Mouse (Mus musculus): Measurements from ENCODE around the gene Bptf. TPM values are rescaled to one million over a fixed set of nuclear protein-coding genes. Genes with fewer than 3 reads are reported as not detected.
"Not testable (repeated sequence)": the region's sequence is repeated elsewhere in the genome, so short reads cannot be mapped to it uniquely, and the experiment has no call there.

Gene Bptf
- 10 to 100 TPM; 62.7 to 68.0 TPM for total RNA-seq (2021)
- long read RNA-seq, experiment 1, partial matches to known transcripts, result 1 of 10 reads
- long read RNA-seq, experiment 1, other reads (novel, unspliced or antisense), result 9 of 10 reads
- long read RNA-seq, experiment 2, partial matches to known transcripts, result 4 of 18 reads
- long read RNA-seq, experiment 2, other reads (novel, unspliced or antisense), result 13 of 18 reads

DNA sequence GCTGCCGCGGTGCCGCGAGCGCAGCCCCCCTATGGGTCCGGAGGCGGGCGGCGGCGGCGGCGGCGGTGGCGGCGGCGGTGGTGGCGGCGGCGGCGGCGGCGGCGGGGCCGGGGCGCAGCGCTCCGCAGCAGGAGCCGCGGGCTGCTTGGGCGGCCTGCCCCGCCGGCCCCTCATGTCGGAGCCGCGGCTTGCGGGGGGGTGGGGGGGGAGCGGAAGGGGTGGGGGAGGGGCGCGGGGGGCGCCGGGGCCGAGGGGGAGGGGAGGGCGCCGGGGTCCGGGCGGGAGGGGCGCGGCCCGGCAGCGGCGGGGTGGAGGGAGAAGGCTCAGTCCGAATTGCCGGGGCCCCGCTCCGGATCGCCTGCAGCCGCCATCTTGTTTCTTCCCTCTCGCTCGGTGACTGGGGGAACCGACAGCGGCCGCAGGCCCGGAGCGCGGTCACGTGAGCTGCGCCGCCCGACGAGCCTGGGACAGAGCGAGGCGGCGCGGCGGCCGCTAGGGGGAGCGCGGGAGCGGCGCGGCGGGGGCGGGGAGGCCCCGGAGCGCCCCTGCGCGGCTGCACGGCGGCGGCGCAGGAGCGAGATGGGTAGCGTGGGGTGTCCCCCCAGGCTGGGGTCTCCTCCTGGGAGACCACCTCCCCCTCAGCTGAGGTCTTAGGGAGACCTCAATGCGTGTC, at the start of gene Bptf:
Gene Bptf, minus strand, starts transcription at position 379 of the 673 bp plus-strand sequence.
- peak; percentile 85 to 91 for DNase-seq (ENCODE audit: low spot score in 2 of 2)

DNA sequence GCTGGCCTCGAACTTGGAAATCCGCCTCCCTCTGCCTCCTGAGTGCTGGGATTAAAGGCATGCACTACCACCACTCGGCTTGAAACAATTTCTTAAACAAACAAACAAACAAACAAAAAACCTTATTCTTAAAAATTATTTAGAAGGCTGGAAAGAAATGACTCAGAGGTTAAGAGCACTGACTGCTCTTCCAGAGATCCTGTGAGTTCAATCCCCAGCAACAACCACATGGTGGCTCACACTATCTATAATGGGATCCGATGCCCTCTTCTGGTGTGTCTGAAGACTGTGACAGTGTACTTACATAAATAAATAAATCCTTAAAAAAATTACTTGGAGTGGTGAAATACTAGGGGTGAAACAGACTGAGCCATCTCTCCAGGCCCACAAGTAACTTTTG, 29.3 kb upstream of the Bptf start:
- no peak for DNase-seq (ENCODE audit: low spot score in 2 of 2)

DNA sequence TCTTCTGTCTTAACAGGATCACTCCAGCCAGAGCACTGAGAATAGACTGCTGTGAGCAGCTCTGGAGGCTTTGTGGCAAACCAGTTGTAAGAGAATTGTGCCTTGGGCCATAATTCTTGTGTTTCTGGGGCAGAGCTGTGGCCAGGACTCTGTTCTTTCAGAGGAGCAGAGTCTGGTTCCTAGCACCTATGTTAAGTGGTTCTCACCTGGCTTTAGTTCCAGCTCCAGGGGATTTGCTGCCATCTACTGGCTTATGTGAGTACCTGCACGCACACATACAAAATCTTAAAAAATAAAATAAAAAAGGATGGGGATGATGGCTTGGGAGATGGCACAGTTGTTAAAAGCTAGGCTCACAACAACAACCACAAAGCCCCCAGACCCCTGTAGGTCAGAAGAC, 27.1 kb upstream of the Bptf start:
- no peak for DNase-seq (ENCODE audit: low spot score in 2 of 2)

DNA sequence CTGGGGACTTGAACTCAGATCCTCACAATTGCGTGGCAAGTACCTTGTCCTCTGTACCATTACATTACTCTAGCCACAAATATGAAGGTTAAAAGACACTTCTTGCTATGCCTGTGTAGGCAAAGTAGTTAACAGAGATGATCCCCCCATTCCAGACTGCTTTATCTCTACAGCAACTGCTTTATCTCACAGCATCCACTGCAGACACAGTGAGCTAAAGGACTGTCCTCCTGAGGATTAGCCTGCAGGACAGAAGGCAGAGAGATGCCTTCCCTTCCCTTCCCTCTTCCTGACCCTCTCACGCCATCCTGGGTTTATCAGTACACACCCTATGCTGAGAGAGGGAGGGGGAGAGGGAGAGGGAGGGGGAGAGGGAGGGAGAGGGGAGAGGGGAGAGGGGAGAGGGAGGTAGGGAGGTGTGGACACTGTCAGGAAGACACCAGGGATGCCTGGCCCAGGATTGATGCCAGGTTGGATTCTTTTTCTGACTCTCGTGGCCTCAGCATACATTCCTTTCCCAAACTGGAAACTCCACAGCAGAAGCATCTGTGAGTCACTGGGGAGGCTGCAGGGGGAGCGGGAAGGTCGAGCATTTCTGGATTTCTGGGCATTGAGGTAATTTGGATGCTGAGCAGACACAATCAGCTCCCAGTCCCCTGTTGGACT, 25.2 kb upstream of the Bptf start:
- DNase-seq (ENCODE audit: low spot score in 2 of 2), result no peak

DNA sequence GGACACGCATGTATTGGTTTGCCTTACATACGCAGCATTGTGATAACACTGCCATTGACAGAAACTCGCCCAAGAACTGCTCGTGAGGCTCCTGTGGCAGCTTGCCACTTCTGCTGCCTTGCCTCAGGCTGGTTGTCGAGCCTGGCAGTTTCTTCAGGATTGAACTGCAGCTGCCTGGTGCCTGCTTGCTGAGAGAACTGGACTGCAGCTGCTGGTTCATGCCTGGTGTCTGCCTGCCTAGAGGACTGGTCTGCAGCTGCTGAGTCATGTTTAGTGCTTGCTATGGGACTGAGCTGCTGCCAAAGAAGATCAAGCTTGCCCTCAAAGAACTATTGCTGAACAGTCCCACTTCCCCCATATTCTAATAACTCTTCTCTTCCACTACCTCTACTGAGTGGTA, 23.4 kb upstream of the Bptf start:
- no peak for DNase-seq (ENCODE audit: low spot score in 2 of 2)

DNA sequence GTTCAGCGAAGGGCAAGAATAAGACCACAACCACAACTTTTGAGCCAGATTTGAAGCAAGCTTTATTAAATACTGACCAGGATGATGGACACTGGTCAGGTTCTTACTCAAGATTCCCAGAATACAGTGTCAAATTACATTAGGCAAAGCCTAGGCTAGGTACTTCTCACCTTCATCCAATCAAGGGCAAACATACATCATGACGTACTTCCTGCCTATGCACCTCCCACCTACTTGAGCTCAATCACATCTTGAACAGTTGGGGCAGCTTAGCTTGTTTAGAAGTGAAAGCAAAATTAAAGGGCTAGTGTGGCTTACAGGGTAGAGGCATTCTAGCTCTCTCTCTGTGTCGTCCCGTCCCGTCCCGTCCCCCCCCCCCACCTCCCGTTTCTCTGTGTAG, 22.5 kb upstream of the Bptf start:
- no peak for DNase-seq (ENCODE audit: low spot score in 2 of 2)

DNA sequence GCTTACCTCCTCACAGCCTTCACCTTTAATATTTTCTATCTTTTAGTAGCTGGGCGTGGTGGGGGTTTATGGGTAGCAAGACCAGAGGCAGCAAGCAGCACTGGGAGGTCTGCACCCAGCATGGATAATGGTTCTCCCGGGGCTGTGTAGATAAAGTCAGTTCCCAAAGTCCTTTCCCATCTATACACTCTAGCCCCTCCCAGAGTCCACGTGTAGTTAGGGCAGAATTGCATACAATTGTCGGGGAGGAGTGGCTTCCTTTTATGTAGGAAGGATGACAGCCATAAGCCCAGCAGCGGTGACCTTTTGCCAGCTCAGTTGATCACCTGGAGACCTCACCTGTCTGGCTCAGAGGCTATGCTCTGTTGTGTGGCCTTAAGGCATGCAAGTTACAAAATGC, 21.7 kb upstream of the Bptf start:
- DNase-seq (ENCODE audit: low spot score in 2 of 2), result no peak

DNA sequence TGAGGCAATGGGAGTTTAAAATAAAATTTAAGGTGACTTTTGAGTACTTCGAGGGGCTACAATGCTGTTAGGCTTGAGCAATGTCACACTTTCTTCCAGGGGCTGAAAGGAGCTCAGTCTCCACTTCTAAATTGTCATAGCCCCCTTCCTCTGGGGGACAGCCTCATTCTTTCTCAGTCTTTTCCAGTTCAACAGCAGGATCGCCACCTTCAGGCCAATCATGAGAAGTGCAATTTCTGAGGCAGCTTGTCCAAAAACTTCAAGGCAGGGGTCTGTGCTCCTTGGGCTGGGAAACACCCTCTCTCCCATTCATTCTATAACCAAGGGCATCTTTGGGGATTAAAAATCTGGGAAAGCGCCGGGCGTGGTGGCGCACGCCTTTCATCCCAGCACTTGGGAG, 19.9 kb upstream of the Bptf start:
- DNase-seq (ENCODE audit: low spot score in 2 of 2), result no peak

DNA sequence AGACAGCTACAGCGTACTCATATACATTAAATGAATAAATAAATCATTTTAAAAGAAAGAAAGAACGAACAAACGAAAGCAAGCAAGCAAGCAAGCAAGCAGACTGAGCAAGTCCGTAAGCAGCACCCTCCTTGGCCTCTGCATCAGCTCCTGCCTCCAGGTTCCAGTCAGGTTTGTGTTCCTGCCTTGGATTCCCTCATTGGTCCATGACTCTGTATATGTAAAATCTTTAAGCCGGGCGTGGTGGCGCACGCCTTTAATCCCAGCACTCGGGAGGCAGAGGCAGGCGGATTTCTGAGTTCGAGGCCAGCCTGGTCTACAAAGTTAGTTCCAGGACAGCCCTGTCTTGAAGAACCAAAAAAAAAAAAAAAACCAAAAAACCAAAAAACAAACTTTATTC, 12.0 kb upstream of the Bptf start:
- not testable (repeated sequence) for DNase-seq (ENCODE audit: low spot score in 2 of 2)

DNA sequence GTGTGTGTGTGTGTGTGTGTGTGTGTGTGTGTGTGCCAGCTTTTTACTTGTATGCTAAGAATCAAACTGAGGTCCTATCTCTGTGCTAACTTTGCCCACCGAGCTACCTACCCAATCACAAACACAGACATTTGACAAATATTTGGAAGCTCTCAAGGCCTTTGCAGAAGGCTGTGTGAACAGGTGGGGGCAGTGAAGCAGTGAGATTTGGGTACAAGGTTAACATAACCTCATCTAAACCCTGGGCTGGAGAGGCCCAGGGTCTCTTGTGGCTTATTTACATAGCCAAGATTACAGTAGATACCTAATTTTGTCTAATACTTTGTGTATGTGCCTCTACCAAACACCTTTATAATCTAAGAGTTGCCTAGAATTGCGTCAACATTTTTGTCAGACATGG, 10.5 kb upstream of the Bptf start:
- DNase-seq (ENCODE audit: low spot score in 2 of 2), result no peak

DNA sequence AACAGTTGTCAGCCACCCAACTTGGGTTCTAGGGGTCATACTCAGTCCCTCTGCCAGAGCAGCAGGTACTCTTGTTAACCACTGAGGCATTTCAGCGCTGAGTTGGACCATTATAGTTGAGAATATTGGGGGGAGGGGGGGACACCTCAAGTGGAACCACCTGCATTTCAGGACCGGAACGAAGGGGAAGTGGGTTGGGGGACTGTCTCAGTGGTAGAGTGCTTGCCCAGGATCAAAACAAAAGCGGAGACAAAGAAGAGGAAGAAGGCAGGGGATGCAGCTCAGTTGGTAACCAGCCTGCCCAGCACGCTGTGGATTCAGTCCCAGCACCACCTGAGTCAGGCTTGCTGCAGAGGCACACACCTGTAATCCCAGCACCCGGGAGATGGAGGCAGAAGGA, 8.8 kb upstream of the Bptf start:
- no peak for DNase-seq (ENCODE audit: low spot score in 2 of 2)

DNA sequence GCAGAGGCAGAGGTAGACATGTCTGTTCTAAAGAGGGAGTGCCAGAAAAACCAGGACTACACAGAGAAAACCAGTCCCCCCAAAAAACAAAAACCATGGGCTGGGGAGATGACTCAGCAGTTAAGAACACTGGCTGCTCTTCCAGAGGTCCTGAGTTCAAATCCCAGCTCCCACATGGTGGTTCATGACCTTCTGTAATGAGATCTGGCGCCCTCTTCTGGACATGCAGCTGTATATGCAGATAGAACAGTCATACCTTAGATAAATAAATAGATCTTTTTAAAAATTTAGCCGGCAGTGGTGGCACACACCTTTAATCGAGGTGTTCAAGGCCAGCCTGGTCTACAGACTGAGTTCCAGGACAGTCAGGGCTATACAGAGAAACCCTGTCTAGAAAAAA, 6.7 kb upstream of the Bptf start:
- no peak for DNase-seq (ENCODE audit: low spot score in 2 of 2)

DNA sequence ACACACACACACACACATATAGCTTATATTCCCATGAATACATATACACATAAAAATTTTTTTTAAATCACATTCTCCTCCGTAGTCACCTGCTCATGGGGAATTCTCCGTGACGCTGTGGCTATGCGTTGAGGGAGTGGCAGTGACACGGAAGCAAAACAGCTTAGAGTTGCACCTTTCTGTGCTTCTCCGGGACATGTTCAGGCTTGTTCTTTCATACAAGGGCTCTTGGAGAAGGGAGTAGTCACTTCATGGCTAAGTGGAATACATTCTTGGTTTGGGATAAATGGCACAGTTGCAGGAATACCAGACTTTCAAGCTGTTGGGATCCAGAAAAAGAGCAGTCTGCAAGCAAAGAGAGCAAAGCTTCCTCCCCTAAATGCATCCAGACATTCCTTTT, 5.7 kb upstream of the Bptf start:
- DNase-seq (ENCODE audit: low spot score in 2 of 2), result no peak

DNA sequence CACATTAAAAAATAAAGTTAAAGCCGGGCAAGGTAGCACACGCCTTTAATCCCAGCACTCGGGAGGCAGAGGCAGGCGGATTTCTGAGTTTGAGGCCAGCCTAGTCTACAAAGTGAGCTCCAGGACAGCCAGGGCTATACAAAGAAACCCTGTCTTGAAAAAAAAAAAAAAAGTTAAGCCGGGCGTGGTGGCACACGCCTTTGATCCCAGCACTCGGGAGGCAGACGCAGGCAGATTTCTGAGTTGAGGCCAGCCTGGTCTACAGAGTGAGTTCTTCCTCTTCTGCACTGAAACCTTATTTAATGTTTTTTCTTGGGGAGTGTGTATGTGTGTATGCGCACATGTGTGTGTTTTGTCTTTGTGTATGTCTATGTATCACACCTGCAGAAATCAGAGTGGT, 4.5 kb upstream of the Bptf start:
- not testable (repeated sequence) for DNase-seq (ENCODE audit: low spot score in 2 of 2)

DNA sequence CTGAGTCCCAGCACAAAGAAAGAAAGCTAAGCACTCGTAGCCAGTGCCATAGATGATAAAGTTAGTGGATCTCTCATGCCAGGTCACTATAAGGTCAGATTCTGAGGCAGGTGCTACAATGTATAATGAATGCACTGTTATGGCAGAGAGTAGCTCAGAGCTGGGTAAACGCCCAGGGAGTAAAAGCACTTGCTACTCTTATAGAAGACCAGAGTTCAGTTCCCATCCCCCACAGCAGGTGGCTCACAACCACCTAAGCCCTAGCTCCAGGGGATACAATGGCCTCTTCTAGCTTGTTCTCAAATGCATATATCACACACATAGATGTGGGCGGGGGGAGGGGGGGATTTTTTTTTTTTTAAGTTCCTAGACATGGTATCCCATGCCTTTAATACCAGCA, 3.8 kb upstream of the Bptf start:
- DNase-seq (ENCODE audit: low spot score in 2 of 2), result no peak

DNA sequence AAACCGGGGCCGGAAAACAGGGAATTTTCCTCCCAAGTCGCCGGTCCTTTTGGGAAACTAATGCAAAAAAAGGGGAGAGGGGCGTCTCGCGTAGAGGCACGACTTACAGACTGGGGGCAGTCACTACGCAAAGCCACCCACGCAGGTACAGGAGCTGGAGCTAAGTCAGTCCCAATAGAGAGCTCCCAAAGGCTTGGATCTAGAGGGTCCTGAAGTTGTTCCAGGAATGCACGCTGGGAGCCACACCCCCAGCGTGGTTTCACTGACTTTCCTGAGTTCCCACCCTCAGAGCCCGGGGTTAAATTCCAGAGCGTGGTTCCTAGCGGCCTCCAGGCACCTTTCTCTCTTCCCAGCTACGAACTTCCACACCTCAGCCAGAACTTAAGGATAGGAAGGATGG, 499 bp upstream of the Bptf start:
- DNase-seq (ENCODE audit: low spot score in 2 of 2), result no peak

DNA sequence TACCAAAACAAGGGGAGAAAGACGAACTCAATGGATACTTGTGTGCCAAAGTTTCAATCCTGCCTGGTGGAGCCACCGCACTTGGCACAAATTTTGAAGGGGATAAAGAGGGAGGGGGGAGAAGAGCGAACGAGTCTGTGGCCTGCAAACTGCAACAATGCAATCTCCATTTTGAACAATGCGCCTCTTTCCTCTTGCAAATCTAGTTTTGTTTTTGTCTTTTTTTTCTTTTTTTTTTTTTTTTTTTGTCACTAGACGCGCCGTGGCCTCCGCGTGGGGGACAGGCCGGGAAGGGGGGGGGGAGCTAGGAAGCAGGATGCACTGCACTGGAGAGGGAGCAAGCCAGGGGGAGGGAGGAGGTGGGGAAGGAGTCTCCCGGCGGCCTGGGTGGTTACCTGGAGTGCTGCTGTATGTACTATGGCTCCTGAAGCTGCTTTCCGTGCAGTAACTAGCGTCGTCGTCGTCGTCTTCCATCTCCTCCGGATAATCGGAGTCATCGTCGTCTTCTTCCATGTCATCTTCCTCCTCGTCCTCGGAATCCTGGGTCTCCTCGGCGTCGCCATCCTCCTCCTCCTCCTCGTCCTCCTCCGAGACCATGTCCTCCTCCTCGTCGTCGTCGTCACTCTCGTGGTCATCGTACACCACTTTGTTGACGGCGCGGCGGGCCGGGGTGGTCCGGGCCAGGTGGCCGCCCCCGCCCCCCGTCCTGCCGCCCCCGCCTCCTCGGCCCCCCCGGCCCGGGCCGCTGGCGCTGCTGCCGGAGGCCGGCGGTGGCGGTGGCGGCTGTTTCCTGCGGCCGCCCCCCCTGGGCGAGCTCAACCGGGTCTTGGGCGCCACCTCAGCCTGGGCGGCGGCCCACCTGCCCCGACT, 813 bp downstream of the Bptf start:
- peak; percentile 52 to 62 for DNase-seq (ENCODE audit: low spot score in 2 of 2)

DNA sequence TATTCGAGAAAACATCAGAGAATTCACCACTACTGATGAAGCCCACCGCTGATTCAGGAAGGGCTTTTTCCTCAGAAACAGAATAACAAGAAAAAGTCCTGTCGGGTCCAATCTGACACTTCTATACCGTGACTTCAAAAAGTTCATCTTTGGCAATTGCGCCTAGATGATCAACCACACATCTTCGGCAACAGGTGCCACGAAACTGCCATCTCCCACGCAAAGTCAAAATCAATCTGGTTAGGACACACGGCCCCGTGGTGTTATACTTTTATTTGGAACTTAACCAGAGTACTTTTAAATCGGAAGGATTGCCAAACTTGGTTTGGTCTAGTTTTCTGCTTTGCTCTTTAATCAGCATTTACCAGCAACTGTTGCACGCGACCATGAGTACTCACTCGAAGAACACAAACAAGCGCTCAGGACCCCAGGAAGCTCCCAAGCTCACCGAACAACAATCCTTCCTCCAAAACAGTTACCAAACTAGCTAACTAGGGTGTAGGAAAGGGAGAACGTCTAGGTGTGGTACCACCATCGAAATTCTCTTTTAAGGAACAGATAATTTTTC, 1.6 kb downstream of the Bptf start:
- no peak for DNase-seq (ENCODE audit: low spot score in 2 of 2)

DNA sequence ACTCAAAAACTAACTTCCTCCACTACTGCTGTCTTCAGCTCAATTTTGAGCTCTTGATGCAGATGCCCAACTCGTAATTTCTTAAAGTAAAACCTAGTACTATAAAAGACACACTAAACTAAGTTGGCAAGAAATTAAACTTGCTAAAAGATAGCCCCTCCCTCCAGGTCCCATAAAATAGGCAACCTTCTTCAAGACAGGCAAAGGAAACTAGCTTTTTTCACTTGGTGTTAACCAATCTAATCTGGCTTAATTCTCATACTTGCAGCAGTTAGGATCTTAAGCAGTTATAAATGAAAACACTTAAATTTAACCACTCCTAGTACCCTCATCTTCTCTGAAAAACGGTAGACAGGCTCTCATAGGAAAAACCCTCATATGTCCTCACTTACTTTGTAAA, 2.3 kb downstream of the Bptf start:
- DNase-seq (ENCODE audit: low spot score in 2 of 2), result no peak

DNA sequence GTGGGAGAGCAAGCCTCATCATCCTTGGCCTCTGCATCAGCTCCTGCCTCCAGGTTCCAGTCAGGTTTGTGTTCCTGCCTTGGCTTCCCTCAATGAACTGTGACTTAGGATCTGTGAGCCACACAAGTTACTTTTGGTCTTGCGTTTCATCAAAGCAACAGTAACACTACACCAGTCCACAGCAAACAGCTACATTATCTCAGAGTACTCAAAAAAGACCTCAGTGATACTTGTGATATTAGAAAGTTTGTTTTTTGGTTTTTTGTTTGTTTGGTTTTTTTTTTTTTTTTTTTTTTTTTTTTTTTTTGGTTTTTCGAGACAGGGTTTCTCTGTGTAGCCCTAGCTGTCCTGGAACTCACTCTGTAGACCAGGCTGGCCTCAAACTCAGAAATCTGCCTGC, 5.2 kb downstream of the Bptf start:
- not testable (repeated sequence) for DNase-seq (ENCODE audit: low spot score in 2 of 2)

DNA sequence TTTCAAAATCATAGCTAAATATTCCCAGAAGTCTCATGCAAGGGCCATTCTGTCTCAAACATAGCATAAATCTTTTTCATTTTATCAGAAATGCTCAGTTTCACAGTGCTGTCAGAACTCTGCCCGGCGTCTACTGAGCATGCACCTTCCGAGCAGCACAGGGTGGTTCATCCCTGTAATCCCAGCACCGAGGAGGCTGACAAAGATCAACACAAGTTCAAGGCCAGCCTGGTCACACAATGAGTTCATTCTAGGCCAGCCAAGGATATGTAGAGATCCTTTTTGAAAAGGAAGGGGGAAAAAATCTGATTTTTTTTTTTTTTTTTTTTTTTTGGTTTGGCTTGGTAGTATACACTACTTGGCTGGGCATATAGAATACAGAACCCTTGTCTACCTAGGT, 6.9 kb downstream of the Bptf start:
- no peak for DNase-seq (ENCODE audit: low spot score in 2 of 2)

DNA sequence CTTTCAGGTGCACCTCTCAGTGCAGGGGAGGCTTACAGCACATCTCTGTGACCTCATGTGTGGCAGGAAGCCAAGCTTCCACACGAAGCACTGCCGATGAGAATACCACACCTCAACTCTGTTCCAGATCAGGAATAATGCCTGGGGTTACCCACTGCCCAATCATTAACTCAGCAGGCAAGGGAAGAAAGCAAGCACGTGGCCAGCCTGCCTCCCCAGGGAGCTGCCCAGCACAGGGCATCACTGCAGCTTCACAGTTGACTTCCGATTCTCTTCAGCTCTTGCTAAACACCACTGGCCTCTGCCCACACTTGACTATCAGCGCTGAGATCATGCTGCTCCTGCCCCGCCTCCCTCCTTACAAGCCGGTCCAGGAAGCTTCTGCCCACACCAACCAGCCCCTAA, 7.6 kb downstream of the Bptf start:
- no peak for DNase-seq (ENCODE audit: low spot score in 2 of 2)

Data from layer of hippocampus, postnatal 14 days (tissue).